Mouse (Mus musculus) gastrocnemius, adult 8-10 months (tissue): ENCODE results near the gene Spink4. TPM values are rescaled to one million over a fixed set of nuclear protein-coding genes. Genes with fewer than 3 reads are reported as not detected.
A peak's percentile ranks its signal among the peaks of the same experiment; 100 is the strongest.

Experiments
- DNase-seq, 2 experiments: peaks; one replicate each; pipeline ENCODE4 v3.0.0; 2022; ENCODE audit warnings: low spot score in 2 of 2
- total RNA-seq, 4 experiments: library from RNA; stranded (reverse); gene quantifications; 2 replicates each; pipeline ENCODE4 v1.2.4; 2022

The Spink4 gene
- total RNA-seq, result not detected

GRCm38 (mm10) chr4:40919785-40920184 lies at the start of gene Spink4:
Gene Spink4 (plus strand): TSS chr4:40920052.
- DNase-seq, result no peak

- no peak for DNase-seq
Observed at GRCm38 (mm10) chr4:40870206-40870605, 49.6 kb upstream of the Spink4 start.

- no peak for DNase-seq
Observed at GRCm38 (mm10) chr4:40872129-40872528, 47.7 kb upstream of the Spink4 start.

- DNase-seq, result no peak
Observed at GRCm38 (mm10) chr4:40873320-40873719, 46.5 kb upstream of the Spink4 start.

- DNase-seq, result peak; percentile 57 to 73
Observed at GRCm38 (mm10) chr4:40874151-40874600, 45.7 kb upstream of the Spink4 start.

- DNase-seq, result no peak
Observed at GRCm38 (mm10) chr4:40874794-40875552, 44.9 kb upstream of the Spink4 start.

GRCm38 (mm10) chr4:40875842-40876241 lies 44.0 kb upstream of the Spink4 start:
- no peak for DNase-seq

- DNase-seq, result peak; percentile 63 to 70
Observed at GRCm38 (mm10) chr4:40876814-40877371, 43.0 kb upstream of the Spink4 start.

- DNase-seq, result no peak
Observed at GRCm38 (mm10) chr4:40877528-40877927, 42.3 kb upstream of the Spink4 start.

- no peak for DNase-seq
Observed at GRCm38 (mm10) chr4:40883200-40883599, 36.7 kb upstream of the Spink4 start.

GRCm38 (mm10) chr4:40884282-40885165 lies 35.3 kb upstream of the Spink4 start:
- no peak for DNase-seq

- no peak for DNase-seq
Observed at GRCm38 (mm10) chr4:40885166-40885525, 34.7 kb upstream of the Spink4 start.

- no peak for DNase-seq
Observed at GRCm38 (mm10) chr4:40885883-40886282, 34.0 kb upstream of the Spink4 start.

- DNase-seq, result no peak
Observed at GRCm38 (mm10) chr4:40888839-40889238, 31.0 kb upstream of the Spink4 start.

- peak in 1 of 2 experiments; percentile 29 for DNase-seq
Observed at GRCm38 (mm10) chr4:40889252-40889651, 30.6 kb upstream of the Spink4 start.

GRCm38 (mm10) chr4:40889983-40890382 lies 29.9 kb upstream of the Spink4 start:
- no peak for DNase-seq

- no peak for DNase-seq
Observed at GRCm38 (mm10) chr4:40891206-40891605, 28.6 kb upstream of the Spink4 start.

GRCm38 (mm10) chr4:40895118-40895517 lies 24.7 kb upstream of the Spink4 start:
- no peak for DNase-seq

- DNase-seq, result no peak
Observed at GRCm38 (mm10) chr4:40895646-40896045, 24.2 kb upstream of the Spink4 start.

- no peak for DNase-seq
Observed at GRCm38 (mm10) chr4:40898476-40899044, 21.3 kb upstream of the Spink4 start.

- no peak for DNase-seq
Observed at GRCm38 (mm10) chr4:40899264-40899663, 20.6 kb upstream of the Spink4 start.

GRCm38 (mm10) chr4:40900071-40900470 lies 19.8 kb upstream of the Spink4 start:
- no peak for DNase-seq
